Mouse (Mus musculus) thymus, adult 2 months (tissue): ENCODE data around the gene Klra17.
"Not testable (repeated sequence)": the region's sequence is repeated elsewhere in the genome, so short reads cannot be mapped to it uniquely, and the experiment has no call there.

Source experiments
- CTCF ChIP-seq: fragments of 200-500 bp; IDR thresholded peaks from 2 replicates; pipeline ENCODE4 v1.5.1; 2012; ENCODE audit warnings: mild to moderate bottlenecking, control low read depth, low read length, moderate library complexity, borderline replicate concordance; ENCODE audit not compliant: control insufficient read depth, poor library complexity, insufficient read depth; ENCODE audit errors: extremely low read depth
- POLR2A ChIP-seq: fragments of 200-500 bp; IDR thresholded peaks from 2 replicates; pipeline ENCODE4 v1.6.1; 2012; ENCODE audit warnings: mild to moderate bottlenecking, low read length, control low read depth, moderate library complexity; ENCODE audit not compliant: control insufficient read depth, poor library complexity, insufficient read depth; ENCODE audit errors: extremely low read depth

GRCm38 (mm10) chr6:129917476-129917946, 41.0 kb upstream of the Klra17 start, which contains the start of gene Klra5:
- TF ChIP-seq POLR2A, CTCF: not testable (repeated sequence)
